Mouse (Mus musculus): Measurements from ENCODE around the gene Itgae.

Itgae gene

DNA sequence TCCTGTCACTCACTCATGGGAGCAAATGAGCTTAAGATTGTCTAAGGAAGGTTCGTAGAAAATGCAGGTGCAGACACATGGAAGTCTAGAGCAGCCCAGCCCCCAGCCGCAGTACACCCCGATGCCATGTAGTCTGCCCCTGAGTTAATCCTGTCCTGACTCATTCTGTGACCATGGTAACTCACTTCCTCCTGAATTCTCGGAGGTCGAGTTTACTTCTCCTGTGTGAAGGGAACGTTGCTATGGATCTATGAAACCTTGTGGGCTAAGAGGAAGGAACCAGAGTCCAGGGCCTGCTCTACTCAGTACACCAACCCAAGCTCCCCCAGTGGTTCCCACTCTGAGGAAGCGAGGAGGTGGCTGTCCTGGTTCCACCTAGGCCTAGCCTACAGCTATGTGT, 2.5 kb downstream of the Itgae start:
- no peak for DNase-seq (ENCODE audit: low spot score)

DNA sequence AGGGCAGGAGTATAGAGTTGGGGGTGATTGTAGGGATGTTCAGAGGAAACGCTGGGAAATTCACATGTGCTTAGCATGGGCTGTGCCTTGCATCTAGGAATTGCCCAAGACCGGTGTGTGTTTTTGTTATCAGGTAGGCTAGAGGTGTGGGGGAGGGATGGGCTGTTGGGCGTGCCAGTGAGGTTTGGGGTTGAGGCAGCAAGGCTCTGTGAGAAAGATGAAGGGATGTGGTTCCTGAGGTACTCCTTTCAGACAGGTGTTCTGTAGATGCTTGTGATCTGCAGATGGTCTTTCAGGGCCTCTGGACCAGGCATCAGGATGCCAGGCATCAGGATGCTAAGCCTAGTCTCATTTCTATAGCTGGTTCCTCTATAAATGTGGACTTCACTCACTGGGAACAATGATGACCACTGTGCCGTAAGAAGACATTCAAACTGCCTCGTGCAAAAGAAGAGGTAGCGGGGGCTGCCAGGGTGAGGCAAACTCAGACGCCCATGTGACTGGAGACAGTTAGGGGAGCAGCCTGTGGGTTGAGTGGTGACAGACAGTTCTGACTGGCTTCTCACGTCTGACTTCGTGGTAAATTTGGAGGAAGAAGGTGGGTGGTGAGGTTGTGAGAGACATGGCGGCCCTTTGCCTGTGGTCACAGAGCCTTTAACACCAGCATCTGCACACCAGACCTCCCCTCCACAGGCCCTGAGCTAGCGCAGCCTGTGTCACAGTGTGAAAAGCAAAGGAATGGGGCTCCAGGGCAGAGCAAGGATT, 4.0 kb downstream of the Itgae start:
- DNase-seq (ENCODE audit: low spot score), result no peak

DNA sequence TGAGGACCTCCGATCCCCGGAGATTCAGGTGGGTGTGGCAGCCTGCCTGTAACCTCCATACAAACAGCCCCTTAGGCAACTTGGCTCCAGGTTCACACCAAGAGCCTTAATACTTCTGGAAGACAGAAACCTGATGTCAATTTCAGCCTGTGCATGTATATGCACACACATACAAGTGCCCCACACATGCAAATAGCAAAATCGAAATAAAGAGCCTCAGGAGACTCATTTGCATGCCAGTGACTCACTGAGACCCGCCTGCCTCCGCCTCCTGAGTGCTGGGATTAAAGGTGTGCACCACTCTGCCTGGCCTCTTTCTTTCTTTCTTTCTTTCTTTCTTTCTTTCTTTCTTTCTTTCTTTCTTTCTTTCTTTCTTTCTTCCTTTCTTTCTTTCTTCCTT, 8.5 kb downstream of the Itgae start:
- DNase-seq (ENCODE audit: low spot score), result no peak

DNA sequence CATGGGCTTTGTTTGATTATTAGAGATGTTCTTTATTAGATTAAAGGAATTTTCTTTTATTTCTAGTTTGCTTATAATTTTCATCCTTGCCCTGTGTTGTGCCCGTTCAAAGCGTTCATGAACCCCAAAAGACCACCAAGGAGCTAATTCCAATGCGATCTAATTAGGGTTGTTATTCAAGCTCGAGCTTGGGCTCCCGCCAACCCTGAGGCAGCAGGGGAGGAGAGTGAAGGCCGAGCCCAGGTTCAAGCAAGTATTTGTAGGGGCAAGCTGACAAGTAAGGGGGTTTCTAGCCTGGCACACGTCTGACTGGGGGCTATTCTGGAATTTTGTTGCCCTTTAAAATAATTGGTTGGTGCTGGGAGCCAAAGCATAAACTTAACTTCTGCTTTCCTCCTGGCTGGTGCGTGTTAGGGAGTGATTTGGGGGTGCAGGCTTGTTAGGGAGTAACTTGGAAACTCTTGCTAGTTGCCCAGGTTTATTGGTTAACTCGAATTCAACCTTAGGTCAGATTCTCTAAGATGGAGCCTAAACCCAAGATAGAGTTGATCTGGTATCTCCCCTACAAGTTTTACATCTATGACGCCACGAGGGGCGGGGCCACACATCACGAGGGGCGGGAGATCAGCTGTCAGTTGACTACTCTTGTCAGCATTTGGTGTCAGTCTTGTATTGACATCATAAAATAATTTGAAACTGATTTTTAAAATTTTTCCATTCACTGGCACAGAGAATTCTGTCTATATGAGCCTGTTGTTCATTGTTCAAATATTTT, 9.8 kb downstream of the Itgae start:
- DNase-seq (ENCODE audit: low spot score), result no peak

DNA sequence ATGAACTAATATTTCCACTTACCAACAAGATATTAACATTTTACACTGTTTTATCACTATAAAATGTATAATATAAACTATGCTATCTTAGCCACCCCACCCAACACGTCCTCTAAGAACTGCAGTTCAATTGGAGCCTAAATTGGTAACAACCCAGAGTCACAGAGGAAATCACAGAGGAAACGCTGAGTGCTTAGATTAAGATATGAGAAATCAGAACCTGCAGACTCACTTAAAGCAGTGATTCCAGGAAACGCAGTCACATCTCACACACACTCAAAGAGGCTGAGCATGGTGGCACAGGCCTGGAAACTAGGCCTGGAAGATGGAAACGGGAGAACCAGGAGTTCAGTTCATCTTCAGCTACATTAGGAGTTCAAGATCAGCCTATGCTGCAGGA, 10.9 kb downstream of the Itgae start:
- no peak for DNase-seq (ENCODE audit: low spot score)

DNA sequence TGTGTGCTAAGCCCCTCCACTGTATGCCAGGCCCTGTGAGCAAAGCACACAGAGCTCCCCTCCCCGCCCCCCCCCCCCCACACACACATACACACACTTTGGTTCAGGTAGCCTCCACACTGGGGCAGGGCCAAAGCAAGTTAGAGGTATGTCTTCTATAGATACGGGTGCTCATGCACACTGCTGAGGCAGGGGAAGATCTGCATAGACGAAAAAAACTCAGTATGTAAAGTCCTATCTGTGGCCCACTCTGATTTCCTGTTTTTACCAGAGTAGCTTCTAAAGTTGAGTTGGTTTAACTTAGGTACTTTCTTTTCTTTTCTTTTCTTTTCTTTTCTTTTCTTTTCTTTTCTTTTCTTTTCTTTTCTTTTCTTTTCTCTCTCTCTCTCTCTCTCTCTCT, 14.9 kb downstream of the Itgae start:
- no peak for DNase-seq (ENCODE audit: low spot score)

DNA sequence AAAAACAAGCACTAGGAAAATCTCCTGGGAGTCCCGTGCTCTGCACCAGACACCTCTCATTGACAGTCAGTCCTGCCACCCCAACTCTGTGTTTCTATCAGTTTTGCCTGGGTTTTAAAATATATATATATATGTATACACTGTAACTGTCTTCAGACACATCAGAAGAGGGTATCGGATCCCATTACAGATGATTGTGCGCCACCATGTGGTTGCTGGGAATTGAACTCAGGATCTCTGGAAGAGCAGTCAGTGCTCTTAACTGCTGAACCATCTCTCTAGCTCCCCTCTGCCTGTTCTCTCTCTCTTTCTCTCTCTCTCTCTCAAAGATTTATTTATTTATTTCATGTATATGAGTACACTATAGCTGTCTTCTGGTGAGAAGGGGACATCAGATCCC, 17.0 kb downstream of the Itgae start:
- peak; percentile 32 for DNase-seq (ENCODE audit: low spot score)

DNA sequence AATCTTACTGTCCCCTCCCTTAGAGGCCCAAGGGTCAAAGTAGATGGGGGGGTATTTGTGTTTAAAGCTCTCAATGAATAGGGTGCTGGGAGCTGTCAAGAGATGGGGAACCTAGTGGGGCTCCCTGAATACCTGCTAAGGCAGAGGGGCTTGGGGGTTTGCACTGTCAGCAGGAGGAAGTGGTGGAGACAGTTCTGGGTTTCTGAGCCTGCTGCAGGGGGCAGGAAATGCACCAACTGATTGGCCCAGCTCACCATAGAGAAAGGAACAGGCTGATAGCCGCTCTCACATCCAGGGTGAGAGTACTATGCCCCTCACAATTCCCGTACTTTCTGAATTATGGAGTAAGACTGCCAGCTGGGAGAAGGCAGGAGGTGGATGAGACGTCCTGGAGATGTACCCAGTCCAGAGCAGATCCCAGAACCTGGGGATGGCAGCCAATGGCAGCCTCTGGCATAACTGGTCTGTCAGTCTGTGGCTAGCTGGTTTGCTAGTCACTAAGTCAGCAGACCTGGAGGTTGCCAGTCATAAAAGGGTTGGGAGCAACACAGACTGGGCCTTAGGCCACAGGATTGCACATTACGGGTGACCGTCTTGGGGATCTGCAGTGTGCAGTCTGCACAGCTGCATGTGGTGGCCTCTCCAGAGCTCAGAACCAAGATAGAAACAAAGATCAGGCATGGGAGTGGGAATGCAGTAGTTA, 18.0 kb downstream of the Itgae start:
- peak; percentile 94 for DNase-seq (ENCODE audit: low spot score)

DNA sequence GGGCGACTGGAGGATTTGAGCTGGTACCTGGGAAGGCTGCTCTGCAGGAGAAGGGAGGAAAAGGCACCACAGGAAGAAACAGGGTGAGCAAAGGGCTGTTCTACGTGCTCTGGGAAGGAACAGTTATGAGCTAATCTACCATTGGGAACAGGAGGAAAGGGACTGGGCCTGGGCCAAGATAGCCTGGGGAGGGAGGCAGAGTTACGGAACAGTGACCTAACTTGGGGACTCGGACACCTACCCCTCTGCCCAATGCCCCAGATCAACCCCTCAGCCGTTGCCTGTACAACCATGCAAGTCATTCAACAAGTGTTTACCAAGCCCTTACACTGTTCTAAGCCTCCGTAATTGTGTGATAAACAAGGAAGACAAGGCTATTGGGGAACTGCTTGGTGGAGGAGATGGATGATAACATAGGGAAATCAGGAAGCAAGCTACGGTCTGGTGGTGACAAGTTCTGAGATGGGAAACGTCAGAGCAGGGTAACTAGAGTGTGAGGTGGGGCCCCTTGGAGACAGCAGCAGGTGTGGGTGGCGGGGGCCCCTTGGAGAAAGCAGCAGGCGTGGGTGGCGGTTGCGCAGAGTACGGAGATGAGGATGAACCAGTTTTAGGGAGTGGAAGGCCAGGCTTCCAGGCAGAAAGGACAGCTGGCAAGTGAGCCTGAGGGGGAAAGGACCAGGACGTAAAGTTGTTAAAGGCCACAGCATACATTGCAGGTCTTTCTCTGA, 18.7 kb downstream of the Itgae start:
- DNase-seq (ENCODE audit: low spot score), result peak; percentile 92

DNA sequence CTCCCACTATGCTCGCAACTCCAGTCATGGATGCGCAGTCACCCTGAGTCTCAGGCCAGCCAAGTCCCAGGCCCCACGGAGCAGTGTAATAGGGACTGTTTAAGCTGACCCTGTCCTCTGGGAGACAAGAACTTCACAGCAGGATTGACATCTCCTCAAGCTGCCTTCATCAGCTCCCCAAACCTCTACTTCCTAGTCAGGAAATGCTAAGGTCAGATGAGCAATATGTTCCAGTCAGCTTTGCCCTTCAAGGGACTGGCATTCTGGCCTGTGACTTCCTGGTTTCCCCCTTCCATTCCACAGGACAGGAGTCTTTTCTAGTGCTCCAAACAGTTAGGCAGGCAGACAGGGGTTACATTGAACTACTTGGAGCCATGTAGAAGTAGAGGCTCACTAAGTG, 19.6 kb downstream of the Itgae start:
- DNase-seq (ENCODE audit: low spot score), result peak; percentile 15

DNA sequence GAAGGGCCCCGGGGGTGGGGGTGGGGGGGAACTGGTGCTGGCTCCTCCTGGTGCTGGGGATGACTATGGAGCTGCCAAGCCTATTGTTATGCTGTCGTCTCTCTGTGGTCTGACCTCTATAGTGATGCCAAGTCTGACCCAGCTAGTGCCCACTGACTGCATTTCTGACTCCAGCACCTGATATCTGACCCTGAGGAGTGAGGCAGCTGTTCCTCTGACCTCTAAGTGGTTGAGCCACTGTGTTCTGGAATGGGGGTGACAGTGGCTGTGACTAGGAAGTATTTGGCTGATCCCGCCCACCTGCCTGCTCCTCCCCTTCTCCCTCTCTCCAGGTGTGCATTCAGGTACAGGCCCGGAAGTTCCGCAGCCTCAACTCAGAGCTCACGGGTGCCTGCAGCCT, 21.0 kb downstream of the Itgae start:
- no peak for DNase-seq (ENCODE audit: low spot score)

DNA sequence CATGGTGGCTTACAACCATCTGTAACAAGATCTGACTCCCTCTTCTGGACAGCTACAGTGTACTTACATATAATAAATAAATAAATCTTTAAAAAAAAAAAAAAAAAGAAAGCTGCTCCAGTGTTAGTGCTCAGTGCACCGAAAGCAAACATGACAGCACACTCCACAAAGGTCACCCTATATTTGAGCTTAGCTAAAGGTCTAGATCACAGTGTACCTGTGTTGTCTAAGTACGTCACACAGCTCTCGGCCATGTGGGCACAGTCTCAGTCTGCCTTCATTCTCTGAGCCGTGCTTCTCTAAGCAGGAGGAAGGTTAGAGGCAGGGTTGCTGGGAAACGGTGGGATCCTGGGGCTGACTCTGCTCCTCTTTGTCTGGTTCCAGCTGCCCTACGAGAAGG, 36.1 kb downstream of the Itgae start:
- no peak for DNase-seq (ENCODE audit: low spot score)

DNA sequence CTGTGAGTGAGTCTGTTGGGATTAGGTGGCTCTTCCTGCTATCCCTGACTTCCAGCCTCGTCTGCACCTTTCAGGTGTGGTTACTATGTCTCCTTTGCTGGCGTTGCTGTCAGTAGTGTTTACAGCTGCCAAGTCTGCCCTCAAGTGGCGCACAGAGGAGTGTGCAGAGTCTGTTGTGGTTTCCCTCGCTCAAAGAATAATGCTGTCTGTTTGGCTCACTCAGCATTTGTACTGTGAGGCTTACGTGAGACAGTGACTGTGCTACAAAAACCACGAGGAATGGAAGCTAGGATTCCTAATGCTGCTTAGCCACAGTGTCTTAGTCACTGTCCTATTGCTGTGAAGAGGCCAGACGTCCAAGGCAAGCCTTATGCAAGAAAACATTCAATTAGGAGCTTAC, 40.6 kb downstream of the Itgae start:
- peak; percentile 24 for DNase-seq (ENCODE audit: low spot score)

DNA sequence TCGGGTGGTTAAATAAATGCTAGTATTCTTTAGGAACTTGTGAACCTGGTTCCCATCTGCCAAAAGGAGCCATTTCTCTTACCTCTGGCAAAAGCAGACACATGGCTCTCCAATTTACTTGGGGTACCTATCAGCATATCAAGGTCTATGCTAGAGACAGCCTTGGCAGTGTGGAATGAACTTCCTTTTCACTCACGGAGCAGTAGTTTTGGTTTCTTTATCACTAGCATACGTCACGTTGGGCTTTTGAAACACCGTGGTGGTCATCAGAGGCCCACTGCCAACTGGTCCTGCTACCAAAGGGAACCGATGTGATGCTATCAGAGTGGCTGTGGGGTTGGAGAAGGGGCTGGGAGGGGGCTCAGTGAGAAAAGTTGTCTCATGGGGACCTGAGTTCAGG, 42.6 kb downstream of the Itgae start:
- no peak for DNase-seq (ENCODE audit: low spot score)

DNA sequence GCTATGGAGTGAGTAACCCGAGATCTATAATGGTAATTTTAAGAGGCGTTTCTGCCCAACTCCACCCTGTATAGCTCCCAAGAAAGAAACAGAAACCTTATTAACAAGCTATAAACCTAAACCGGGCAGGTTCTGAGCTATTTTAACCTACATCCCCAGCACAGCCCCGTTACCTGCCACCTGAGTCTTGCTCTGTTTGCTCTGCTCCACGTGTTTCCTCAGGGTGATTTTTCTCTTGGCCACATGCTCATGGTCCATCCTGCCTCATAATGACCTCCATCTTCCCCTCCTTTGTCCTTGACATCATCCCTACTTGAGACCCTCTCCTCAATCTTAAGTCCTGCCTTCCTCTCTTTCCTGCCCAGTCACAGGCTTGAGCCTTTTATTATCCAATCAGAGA, 43.8 kb downstream of the Itgae start:
- DNase-seq (ENCODE audit: low spot score), result no peak

DNA sequence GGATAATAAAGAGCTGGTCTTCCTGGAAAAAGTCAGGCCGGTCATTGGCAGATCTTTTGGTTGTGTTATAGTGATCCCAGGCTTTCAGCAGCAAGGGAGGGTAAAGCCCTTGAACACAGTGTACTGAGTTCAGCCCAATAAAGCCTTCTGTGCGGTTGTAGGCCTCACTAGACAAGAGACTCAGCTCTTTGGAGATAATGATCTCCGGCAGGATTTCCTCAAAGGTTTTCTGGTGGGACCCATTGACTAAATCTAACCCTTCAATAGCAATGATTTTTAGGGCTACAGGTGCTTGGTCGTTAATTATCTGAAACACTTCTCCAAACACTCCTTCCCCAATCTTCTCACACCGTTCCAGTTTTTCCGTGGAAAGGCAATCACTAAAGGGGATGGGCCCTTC, 46.2 kb downstream of the Itgae start:
- DNase-seq (ENCODE audit: low spot score), result no peak

DNA sequence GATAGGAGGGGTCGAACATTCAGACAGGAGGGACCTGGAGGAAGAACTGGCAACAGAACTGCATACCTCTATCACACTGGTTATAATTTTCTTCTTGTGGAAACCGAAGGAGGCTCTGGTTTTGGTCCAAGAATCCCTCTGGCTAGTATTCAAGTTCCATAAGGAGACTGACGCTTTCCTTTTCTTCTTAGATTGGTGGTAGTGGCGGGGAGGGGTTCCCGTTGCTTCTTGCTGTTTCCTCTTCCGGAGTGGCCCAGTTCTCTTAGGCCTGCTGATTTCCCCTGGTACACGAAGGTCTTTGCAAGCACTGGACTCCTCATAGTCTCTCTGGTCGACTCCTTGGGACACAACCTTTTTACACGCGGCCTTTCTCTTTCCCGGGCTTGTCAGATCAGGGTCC, 46.7 kb downstream of the Itgae start:
- no peak for DNase-seq (ENCODE audit: low spot score)

DNA sequence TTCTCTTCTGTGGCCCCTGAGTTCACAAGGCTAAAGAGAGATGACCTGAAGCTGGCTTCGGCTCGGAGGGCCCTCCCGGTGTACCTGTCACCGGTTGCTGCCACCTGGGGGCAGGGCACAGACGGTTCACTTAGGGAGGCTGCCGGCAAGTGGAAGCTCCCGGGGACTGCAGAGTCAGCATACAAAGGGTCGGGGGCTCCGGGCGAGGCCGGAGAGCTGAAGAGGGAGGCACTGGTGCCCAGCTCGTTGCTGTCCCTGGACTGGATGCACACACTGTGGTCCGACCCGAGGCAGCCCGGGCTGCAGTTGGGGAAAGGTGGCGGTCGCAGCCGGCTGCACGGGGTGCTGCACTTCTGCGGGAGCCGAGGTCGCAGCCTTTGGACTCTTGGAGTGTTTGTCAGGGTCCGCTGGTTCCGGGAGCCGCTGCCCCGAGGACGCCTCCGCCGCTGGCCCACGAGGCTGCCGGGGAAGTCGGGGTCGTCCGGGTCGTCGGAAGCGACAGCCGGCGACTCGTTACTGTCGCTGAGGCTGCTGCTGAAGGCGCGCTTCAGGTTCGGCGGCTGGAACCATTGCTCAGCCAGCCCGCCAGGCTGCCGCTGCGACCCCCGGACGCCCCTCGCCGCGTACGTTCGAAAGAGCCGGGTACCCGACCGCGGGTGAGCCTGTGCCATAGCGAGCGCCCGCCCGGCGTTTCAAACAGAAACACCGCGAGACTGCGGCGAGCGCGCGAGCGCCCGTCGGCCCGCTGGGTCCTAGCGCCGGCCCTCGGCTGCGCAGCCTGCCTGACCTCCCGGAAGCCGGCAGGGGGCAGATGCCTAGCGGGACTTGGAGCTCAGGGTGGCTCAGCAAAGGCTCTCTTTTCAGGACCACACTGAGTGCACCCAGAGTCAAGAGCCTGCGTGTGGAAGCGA, 47.5 kb downstream of the Itgae start, which contains the start of gene Haspin:
Gene Haspin (minus strand): TSS at position 704 of the 911 bp plus-strand sequence.
- DNase-seq (ENCODE audit: low spot score), result peak; percentile 88

DNA sequence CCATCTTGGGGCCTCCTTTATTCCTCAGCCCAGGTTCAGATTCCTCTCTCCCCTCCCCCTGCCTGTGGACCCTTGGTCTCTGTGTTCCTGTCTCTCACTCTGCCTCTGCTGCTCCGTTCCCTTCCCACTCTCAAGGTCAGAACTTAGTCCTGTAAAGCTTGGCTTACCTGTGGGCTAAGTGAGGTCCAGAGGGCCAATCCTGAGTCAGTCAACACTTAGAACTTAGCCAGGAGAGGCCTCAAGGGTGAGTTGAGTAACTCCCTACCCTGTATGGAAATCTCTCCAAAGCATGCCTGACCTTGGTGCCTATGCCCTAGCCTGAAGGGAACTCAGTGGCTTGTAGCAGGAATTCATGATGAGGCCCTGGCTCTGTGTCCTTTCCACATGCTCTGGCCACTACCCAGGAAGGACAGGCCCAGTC, 53.9 kb downstream of the Itgae start:
- DNase-seq (ENCODE audit: low spot score), result peak; percentile 33

DNA sequence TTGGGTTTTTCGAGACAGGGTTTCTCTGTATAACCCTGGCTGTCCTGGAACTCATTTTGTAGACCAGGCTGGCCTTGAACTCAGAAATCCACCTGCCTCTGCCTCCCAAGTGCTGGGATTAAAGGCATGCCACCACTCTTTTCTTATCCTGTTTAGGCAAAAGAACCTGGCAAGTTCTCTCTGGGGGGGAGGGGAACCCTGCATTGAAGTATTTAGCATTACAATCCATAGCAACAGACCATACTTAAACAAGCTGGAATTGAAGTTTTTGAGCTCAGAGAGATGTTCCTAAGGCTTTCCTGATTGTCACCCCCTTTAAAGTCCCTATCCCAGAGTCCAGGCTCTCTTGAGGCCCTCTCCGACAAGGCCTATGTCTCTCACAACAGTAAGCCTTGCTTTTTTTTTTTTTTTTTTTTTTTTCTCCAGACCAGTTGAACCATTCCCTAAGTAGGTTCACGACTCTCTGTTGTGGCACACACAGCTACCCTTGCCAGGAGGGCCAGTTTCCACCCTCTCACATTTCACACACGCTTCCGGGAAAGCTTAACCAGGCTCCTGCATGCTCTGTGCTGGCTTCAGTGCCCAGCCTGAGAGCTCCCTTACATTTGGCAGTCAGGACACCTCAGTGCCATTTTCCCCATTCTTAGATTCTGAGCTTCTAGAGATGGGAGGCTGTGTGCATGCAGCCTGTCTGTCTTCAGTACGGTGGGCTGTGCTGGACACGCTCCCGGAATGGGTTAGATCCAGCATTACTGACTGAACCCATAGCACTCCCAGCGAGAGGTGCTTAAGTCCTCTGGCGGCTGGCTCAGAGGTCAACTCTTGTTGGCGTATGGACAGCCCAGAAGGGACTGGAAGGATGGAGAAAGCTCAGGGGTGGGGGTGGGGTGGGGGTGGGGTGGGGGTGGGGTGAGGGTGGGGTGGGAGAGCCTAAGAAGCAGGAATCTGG, 55.9 kb downstream of the Itgae start:
- DNase-seq (ENCODE audit: low spot score), result no peak

Data from adipocyte (in vitro differentiated cells).